Mouse (Mus musculus) granulocyte monocyte progenitor cell, adult 5-6 weeks (primary cell): ENCODE data around the gene Coro2a. TPM values are rescaled to one million over a fixed set of nuclear protein-coding genes. Genes with fewer than 3 reads are reported as not detected.
A peak's percentile ranks its signal among the peaks of the same experiment; 100 is the strongest.
"Not testable (repeated sequence)": the region's sequence is repeated elsewhere in the genome, so short reads cannot be mapped to it uniquely, and the experiment has no call there.

Source experiments
- ATAC-seq: replicated peaks from 2 replicates; pipeline ENCODE4 v1.8.0; 2016; ENCODE audit warnings: mild to moderate bottlenecking, moderate TSS enrichment, inconsistent platforms; ENCODE audit not compliant: poor library complexity, severe bottlenecking
- total RNA-seq, 2 experiments: library from RNA; stranded (forward) in 1 of 2; stranded (reverse) in 1 of 2; fragments of 200-712, 200-1000 nt in 1 of 2; fragments of >200 nt in 1 of 2; fragmentation: Nextera tagmentation in 1 of 2; gene quantifications; 2 replicates each; pipeline ENCODE4 v1.2.3; 2014 to 2017

Gene Coro2a
- total RNA-seq (2014; fragmentation: Nextera tagmentation) (73.0 and 78.4 TPM in 2 replicates), total RNA-seq (2017) (22.0 and 28.4 TPM in 2 replicates)

DNA sequence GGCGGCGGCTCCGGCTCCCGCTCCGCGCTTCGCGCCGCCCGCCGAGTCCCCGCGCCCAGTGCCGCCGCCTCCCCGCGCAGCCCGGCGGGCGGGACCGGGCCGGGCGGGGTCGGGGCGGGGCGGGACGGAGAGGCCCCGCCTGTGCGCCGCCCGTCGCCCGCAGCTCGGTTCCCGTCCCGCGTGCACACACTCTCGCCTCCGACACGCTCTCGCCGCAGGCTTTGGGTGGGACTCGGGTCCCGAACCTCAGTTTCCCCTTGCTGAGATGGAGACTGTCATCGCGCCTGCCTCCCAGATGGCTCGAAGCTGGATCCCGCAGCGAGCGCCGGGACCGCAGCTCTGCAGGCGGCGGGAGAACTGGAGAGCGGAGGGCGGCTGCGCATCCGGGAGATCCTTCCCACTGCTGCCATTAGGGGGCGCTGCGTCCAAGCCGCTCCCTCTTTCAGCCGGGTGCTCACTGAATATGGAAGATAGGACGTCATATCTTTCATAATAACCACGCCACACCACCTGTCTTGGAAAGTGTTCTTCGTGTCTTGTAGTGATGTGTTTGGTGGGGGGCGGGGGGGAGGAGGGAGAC, at the start of gene Coro2a:
Coro2a (minus strand) TSS at position 359 of the 580 bp plus-strand sequence.
- peak; percentile 69 for ATAC-seq

- ATAC-seq = peak; percentile 94
These were observed 48.2 kb upstream of the Coro2a start, which contains the start of gene Tbc1d2 for GRCm38 (mm10) chr4:46650086-46650753. Gene Tbc1d2, minus strand, starts transcription at chr4:46650209.

GRCm38 (mm10) chr4:46649161-46649560, 47.2 kb upstream of the Coro2a start:
- no peak for ATAC-seq

GRCm38 (mm10) chr4:46643676-46644112, 41.7 kb upstream of the Coro2a start:
- no peak for ATAC-seq

GRCm38 (mm10) chr4:46642924-46643675, 41.1 kb upstream of the Coro2a start:
- ATAC-seq = peak; percentile 99

GRCm38 (mm10) chr4:46641283-46641682, 39.3 kb upstream of the Coro2a start:
- ATAC-seq = no peak

DNA sequence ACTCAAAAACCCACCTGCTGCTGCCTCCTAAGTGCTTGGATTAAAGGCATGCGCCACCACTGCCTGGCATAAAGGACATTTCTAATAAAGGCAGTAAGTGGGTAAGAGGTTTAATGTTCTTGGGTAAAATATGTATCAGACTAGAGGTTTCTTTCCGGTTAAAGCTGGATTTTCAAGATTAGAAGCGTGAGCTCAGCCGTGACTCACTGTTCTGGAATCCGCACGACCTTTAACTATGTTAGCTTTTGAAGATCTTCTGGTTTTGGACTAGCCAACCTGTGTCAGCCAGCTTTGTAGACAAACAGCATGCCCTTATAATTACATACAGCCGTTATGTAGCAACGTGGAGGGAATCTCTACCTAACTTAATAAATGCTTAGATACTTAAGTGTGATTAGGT, 37.9 kb upstream of the Coro2a start:
- no peak for ATAC-seq

DNA sequence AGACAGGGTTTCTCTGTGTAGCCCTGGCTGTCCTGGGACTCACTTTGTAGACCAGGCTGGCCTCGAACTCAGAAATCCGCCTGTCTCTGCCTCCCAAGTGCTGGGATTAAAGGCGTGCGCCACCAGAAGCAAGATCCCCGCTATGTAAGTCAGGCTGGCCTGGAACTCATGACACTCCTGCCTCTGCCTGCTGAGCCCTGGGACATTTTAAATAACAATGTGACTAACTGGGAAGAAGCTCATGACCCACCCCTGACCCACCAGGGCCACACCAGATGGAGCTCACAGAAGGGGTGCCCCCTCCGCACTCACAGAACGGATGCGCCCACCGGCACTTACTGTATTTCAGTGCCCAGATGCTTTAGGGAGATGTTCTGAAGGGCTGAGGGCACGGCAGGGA, 35.2 kb upstream of the Coro2a start:
- not testable (repeated sequence) for ATAC-seq

- ATAC-seq = peak; percentile 93
These were observed 33.9 kb upstream of the Coro2a start for GRCm38 (mm10) chr4:46635702-46636430.

DNA sequence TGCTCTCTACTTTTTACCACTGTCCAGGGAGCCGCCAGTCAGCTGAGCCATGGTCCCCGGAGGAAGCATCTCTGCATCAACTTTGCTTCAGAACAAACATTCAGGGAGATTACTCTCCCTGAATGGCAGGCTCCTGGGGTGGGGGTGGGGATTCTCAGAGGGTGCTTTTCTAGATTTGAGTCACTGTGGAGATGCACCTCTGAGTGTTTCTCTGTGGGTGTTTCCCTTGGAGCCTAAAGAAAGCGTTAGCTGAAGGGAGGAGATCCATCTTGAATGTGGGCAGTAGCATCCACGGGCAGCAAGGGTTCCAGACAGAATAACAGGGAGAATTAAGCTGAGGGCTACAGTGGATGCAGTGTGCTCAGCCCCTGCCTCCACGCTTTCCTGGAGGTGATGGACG, 32.9 kb upstream of the Coro2a start:
- no peak for ATAC-seq

- ATAC-seq = not testable (repeated sequence)
These were observed 31.6 kb upstream of the Coro2a start for GRCm38 (mm10) chr4:46633565-46633964.

DNA sequence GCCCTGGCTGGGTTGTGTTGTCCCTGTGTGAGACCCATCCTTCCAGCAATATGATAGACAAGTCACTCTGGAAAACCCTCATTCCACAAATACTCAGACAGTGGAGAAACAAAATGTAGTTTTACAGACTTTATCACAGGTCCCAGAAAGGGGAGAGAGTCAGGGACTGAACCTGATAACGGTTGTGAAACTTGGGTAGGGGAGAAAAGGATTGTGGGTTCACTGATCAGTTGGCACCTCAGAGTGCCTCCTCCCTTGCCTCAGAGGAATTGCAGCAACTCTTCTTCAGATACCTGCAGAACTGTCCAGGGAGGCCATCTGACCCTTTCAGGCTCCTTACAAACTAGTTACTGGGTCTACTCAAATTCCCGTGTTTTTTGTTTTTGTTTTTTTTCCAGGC, 30.5 kb upstream of the Coro2a start:
- ATAC-seq = no peak

DNA sequence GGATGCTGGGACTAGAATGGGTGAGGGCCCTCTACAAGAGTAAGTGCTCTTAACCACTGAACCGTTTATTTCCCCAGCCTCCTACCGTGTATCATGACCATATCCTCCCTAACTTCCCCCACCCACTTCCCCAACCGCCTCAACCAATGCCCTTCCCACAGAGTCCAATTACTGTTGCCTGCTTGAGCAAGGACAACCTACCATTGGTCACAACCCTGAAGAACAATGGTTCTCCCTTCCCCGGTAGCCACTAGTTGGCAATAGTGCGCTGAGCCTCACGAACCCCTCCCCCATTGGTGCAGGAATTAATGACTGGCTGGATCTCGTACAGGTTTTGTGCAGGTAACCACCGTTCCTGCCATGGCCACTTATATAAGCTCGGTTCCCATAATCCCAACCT, 28.4 kb upstream of the Coro2a start:
- peak; percentile 93 for ATAC-seq

GRCm38 (mm10) chr4:46628873-46629272, 26.9 kb upstream of the Coro2a start:
- no peak for ATAC-seq

- ATAC-seq = no peak
These were observed 26.1 kb upstream of the Coro2a start for GRCm38 (mm10) chr4:46628081-46628480.

GRCm38 (mm10) chr4:46625101-46625500, 23.1 kb upstream of the Coro2a start:
- no peak for ATAC-seq

DNA sequence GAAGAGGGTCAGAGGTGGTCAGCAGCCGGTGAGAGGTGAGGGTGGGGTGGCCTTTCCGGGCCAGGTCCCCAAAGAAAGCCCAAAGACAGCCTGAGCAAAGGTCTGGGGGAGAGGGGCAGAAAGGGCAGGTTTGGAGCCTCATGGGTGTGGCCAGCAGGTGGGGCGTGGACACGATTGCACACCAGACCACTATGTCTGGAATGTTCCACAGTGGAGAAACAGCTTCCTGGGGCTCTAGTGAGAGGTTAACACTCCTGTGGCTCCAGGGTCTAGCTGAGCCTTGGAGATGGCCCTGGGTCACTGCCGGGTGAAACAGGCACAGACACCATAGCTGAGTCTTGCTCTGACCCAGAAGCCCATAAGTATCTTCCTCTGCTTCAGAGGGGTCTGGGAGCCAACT, 21.0 kb upstream of the Coro2a start:
- no peak for ATAC-seq

DNA sequence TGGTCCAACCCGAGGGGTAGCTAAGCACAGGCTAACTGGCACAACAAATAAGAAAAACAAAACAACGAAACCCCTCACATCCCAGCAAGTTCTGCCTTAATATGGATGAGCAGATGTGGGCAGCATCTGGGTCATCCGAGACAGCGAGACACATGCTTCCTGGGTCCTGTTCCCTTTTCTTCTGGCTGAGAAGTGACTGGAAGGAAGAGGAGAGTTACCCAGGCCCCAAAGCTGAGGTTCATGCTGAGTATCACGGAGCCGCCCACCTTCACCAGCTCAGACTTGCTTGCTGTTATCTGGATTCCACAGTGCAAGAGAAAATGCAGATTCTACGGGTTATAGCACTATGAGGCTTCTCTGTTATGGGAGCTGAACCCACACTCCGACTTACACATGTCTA, 18.9 kb upstream of the Coro2a start:
- no peak for ATAC-seq

GRCm38 (mm10) chr4:46620330-46620729, 18.3 kb upstream of the Coro2a start:
- no peak for ATAC-seq

DNA sequence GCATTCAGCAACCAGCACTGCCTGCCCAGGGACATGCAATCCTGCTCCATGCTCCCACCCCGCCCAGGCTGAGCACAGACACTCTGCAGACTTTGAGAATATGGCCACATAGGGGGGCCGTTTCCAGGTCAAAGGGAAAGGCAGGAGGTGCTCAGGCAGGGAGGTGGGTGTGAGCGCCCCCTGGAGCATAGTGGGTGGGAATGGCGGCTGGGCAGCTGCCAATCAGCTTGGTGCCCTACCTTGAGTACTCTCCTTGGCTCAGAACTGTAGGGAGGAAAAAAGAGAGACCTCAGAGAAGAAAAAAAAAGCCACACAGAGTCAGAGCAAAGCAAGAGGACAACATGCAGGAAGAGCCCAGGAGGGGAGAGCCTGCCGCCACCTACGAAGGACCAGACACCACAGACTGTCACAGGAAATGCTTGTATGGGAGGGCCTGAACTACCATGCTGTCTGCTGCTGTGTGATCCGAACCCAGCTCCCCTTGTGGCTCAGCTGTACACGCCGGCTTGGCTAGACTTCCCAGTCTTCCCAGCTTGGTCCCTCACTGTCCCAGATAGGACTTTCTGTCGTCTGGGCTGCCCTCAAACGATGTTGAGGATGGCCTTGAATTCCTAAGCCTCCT, 16.3 kb upstream of the Coro2a start:
- no peak for ATAC-seq
